Mouse (Mus musculus) lung, embryonic 14.5 days (tissue): ENCODE measurements around the gene Fam45a. TPM values are rescaled to one million over a fixed set of nuclear protein-coding genes. Genes with fewer than 3 reads are reported as not detected.
"Not testable (repeated sequence)": the region's sequence is repeated elsewhere in the genome, so short reads cannot be mapped to it uniquely, and the experiment has no call there.

Experiments used
- ATAC-seq: fragments of 200-750 bp; cut with Nextera tagmentation; 2 replicates; pipeline ENCODE4 v1.8.0; 2017; ENCODE audit warnings: mild to moderate bottlenecking, moderate TSS enrichment, moderate library complexity; ENCODE audit not compliant: insufficient read depth
- DNase-seq: peaks from one replicate; pipeline ENCODE4 v3.0.0-alpha.2; 2015
- H3K27ac ChIP-seq: fragments of 300-500 bp; sonication (generic); 2 replicates; pipeline ENCODE4 v1.5.1; 2014; ENCODE audit warnings: low read depth, mild to moderate bottlenecking, moderate library complexity
- H3K27me3 ChIP-seq: fragments of 300-500 bp; sonication (generic); 2 replicates; pipeline ENCODE4 v1.6.1; 2014; ENCODE audit warnings: low read length, control low read depth; ENCODE audit not compliant: insufficient read depth
- H3K36me3 ChIP-seq: fragments of 300-500 bp; sonication (generic); 2 replicates; pipeline ENCODE4 v1.6.1; 2014; ENCODE audit warnings: control low read depth; ENCODE audit not compliant: insufficient read depth
- H3K4me1 ChIP-seq: fragments of 300-500 bp; sonication (generic); 2 replicates; pipeline ENCODE4 v1.6.1; 2014; ENCODE audit warnings: antibody characterized with exemption, control low read depth; ENCODE audit not compliant: insufficient read depth
- H3K4me2 ChIP-seq: fragments of 300-500 bp; sonication (generic); 2 replicates; pipeline ENCODE4 v1.6.1; 2014; ENCODE audit warnings: mild to moderate bottlenecking
- H3K4me3 ChIP-seq: fragments of 300-500 bp; sonication (generic); 2 replicates; pipeline ENCODE4 v1.5.1; 2014; ENCODE audit warnings: low read depth, low read length
- H3K9ac ChIP-seq: fragments of 300-500 bp; sonication (generic); 2 replicates; pipeline ENCODE4 v1.6.1; 2014
- H3K9me3 ChIP-seq: fragments of 300-500 bp; sonication (generic); 2 replicates; pipeline ENCODE4 v1.6.1; 2016; ENCODE audit warnings: low read depth, low read length, control low read depth
- CTCF ChIP-seq: IDR thresholded peaks from 2 replicates; pipeline ENCODE4 v1.5.1; 2016; ENCODE audit warnings: antibody characterized with exemption, low read depth
- WGBS: fragments of 180-500 bp; shearing (Covaris S2); extraction: QIAGEN DNeasy Blood & Tissue Kit; methylation state at CpG from one replicate; pipeline ENCODE4 v1.1.7; 2014; 5-methylcytosine and 5-hydroxymethylcytosine counted together
- polyA plus RNA-seq: library from polyadenylated mRNA; unstranded; fragments of >200 nt; fragmentation: Nextera tagmentation; extraction: Ambion mirVana; gene quantifications from 2 replicates; pipeline ENCODE4 v1.2.1, GENCODE M21; 2014

Fam45a gene
- polyA plus RNA-seq, 1 experiment from 2014 or later, result 31.3 TPM

GRCm38 (mm10) chr19:60845731-60846130 is 34.3 kb downstream of the Fam45a start:
- Histone ChIP-seq H3K27ac (no peak overlapping the region), H3K9me3 (no peaks in the 10 kb centered on the region), H3K4me1 (no peaks in the 10 kb centered on the region), H3K4me3 (no peak overlapping the region), H3K4me2 (no peak overlapping the region), H3K9ac (no peak overlapping the region), H3K27me3 (no peaks in the 10 kb centered on the region), H3K36me3 (no peaks in the 10 kb centered on the region; the same call in 1 of the 2 replicates)
- TF ChIP-seq CTCF, result no peak
- no peak for ATAC-seq
- DNase-seq, result no peak

DNA sequence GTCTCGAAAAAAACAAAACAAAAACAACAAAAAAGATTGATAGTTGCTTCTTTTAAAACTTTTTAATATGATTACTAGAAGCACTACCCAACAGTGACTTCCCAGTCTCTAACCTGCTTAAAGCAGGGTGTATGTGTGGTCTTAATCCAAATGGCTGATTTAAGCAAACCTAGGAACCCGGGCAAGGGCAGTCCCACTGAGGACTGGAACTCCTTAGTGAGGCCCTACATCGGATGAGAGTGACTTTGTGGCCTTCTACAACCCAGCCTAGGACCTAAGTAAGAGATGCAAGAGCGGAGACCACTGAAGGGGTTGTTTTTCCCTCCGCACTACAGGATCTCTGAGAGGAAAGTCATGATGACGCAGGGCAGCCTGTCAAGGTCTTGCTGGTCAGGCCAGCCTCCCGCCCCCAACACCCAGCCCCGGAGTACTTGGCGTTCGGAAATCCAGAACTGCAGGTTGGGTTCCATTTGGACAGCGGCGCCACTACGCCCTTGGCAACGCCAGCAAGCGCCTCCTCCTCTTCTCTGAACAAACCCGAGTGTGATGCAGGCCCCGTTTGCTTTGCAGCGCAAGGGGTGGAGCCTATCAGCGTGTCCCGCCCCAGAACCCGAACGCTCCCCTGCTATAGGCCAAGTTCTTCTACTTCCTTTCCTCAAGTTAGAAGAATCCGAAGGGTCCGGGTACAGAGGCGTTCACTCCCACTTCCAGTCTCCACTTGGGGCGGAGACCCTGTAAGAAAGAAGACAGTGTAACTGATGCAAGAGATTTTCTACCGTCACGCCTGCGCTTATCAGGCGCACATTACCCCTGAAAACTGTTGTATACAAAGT is 49.7 kb downstream of the Fam45a start, which contains the start of gene Sfxn4:
Gene Sfxn4, minus strand, starts transcription at position 612 of the 833 bp plus-strand sequence.
- peak; percentile 96 for DNase-seq
- Histone ChIP-seq H3K4me3 (peak within 1 kb of the TSS; percentile 53), H3K27me3 (no peaks in the 10 kb centered on the region), H3K9ac (peak within 1 kb of the TSS; percentile 64), H3K9me3 (no peaks in the 10 kb centered on the region), H3K36me3 (peaks cover 21% of the 10 kb centered on the region), H3K27ac (peak within 1 kb of the TSS; percentile 79), H3K4me1 (no peaks in the 10 kb centered on the region), H3K4me2 (peak within 1 kb of the TSS; percentile 67)
- 3% methylated on average over 30 of the region's 30 CpGs for WGBS
- peak; percentile 100 for ATAC-seq
- TF ChIP-seq CTCF, result no peak

- not testable (repeated sequence) for DNase-seq, H3K27me3 ChIP-seq, H3K9ac ChIP-seq, H3K4me1 ChIP-seq, H3K4me3 ChIP-seq, H3K9me3 ChIP-seq, ATAC-seq, H3K27ac ChIP-seq, H3K4me2 ChIP-seq
- H3K36me3 ChIP-seq, result peaks cover 47% of the 10 kb centered on the region
- 93% methylated on average over 4 of the region's 4 CpGs for WGBS
These were observed 54.8 kb downstream of the Fam45a start for GRCm38 (mm10) chr19:60866169-60866568.

DNA sequence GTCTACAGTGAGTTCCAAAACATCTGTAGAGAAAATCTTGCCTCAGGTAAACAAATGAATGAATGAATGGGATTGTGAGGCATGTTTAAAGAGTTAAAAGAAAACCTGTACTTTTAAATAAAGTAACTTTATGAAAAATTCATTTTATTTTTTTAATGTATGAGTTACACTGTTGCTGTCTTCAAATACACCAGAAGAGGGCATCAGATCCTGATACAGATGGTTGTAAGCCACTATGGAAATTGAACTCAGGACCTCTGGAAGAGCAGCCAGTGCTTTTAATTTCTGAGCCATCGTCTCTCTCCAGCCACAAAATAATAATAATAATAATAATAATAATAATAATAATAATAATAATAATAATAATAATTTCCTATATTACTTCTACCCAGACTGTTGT is 59.1 kb downstream of the Fam45a start:
- Histone ChIP-seq H3K9me3 (no peaks in the 10 kb centered on the region), H3K4me3 (no peak overlapping the region), H3K36me3 (peaks cover 26% of the 10 kb centered on the region), H3K4me1 (peaks cover 4% of the 10 kb centered on the region; the same call in 1 of the 2 replicates), H3K27me3 (no peaks in the 10 kb centered on the region), H3K27ac (no peak overlapping the region), H3K9ac (no peak overlapping the region), H3K4me2 (no peak overlapping the region)
- no peak; the same call in 1 of the 2 replicates for TF ChIP-seq CTCF
- no peak for ATAC-seq
- peak; percentile 4 for DNase-seq
- WGBS, result 84% methylated on average over 1 of the region's 1 CpGs

DNA sequence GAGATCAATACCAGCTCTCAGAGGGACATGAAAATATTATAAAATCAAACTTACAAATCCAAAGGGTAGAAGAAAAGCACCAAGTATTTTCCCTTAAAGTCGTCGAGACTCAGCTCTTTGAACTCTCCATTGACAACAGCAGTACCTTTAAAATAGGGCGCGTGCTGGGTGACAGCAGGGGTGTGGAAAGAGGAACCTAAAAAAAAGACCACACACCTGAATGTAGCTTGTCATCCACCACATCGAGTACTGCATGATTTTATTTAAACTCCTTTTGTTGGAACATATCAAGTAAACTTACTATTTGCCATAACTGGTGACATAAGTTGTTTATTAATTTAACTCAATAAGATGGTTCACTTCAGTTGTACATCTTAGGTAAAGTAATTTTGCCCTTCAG is 60.0 kb downstream of the Fam45a start:
- Histone ChIP-seq H3K27ac (no peak overlapping the region), H3K36me3 (peaks cover 26% of the 10 kb centered on the region), H3K9ac (no peak overlapping the region), H3K4me3 (no peak overlapping the region), H3K27me3 (no peaks in the 10 kb centered on the region), H3K4me2 (no peak overlapping the region), H3K9me3 (no peaks in the 10 kb centered on the region), H3K4me1 (peaks cover 4% of the 10 kb centered on the region; the same call in 1 of the 2 replicates)
- TF ChIP-seq CTCF, result no peak
- DNase-seq, result no peak
- ATAC-seq, result no peak
- 86% methylated on average over 5 of the region's 5 CpGs for WGBS

DNA sequence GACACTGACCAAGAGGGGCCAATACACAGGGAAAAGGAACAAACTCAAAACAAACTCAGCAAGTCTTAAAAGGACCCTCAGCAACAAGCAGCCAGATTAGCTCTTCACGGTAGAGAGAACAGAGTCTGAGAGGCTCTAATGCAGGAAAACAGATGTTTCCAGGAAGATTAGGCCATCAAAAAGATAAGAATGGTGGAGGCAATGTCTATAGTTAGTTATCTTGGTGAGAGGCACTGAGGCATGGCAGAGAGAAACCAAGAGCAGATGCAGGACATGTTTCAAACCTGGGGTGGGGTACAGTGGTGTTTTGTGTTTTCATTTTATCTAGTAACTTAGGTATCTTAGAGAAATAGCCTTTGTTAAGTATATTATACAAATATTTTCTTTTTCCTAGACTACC is 60.9 kb downstream of the Fam45a start:
- H3K9me3 ChIP-seq, result no peaks in the 10 kb centered on the region
- no peak overlapping the region for H3K4me3 ChIP-seq
- no peak for DNase-seq
- no peaks in the 10 kb centered on the region for H3K27me3 ChIP-seq
- no peak overlapping the region for H3K9ac ChIP-seq
- H3K36me3 ChIP-seq, result peaks cover 19% of the 10 kb centered on the region
- peaks cover 4% of the 10 kb centered on the region; the same call in 1 of the 2 replicates for H3K4me1 ChIP-seq
- H3K27ac ChIP-seq, result no peak overlapping the region
- 29% methylated on average over 1 of the region's 1 CpGs for WGBS
- H3K4me2 ChIP-seq, result no peak overlapping the region; the same call in 1 of the 2 replicates
- no peak for TF ChIP-seq CTCF
- ATAC-seq, result no peak

DNA sequence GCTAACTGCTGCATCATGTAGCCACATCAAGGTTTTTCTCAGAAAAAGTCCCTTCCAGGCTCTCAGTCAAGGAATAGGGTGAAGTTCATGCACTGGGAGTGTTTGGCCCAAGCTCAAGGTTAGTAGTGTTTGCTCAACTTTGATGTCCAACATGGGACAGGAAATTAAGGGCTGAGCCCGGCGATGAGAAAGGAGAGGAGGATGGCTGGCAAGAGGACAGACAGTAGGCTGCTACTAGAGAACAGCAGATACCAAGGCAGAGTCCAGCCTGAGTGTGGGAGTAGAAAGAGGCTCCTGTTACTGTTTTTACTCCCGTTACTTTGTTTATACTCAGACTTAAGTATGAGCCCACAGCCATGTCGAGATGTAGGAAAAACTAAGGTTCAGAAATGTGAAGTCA is 62.1 kb downstream of the Fam45a start:
- TF ChIP-seq CTCF, result no peak
- Histone ChIP-seq H3K9me3 (no peaks in the 10 kb centered on the region), H3K4me2 (peak overlapping the region; percentile 66), H3K4me3 (peak overlapping the region; percentile 67), H3K36me3 (peaks cover 10% of the 10 kb centered on the region), H3K9ac (peak overlapping the region; percentile 70; the same call in 1 of the 2 replicates), H3K27me3 (no peaks in the 10 kb centered on the region), H3K27ac (peak overlapping the region; percentile 80), H3K4me1 (peaks cover 4% of the 10 kb centered on the region; the same call in 1 of the 2 replicates)
- ATAC-seq (peak; percentile 2; the same call in 1 of the 2 replicates), DNase-seq (peak; percentile 24)
- WGBS, result 2% methylated on average over 4 of the region's 4 CpGs
